Mouse (Mus musculus) kidney, embryonic 16.5 days (tissue): ENCODE measurements around the gene Megf11. TPM values are rescaled to one million over a fixed set of nuclear protein-coding genes. Genes with fewer than 3 reads are reported as not detected.
A peak's percentile ranks its signal among the peaks of the same experiment; 100 is the strongest.

Experiments
- ATAC-seq: fragments of 200-750 bp; cut with Nextera tagmentation; 2 replicates; pipeline ENCODE4 v1.8.0; 2017; ENCODE audit warnings: moderate TSS enrichment; ENCODE audit not compliant: low FRiP score, low TSS enrichment
- H3K27ac ChIP-seq: fragments of 300-500 bp; sonication (generic); 2 replicates; pipeline ENCODE4 v1.5.1; 2014; ENCODE audit warnings: low read length
- H3K27me3 ChIP-seq: fragments of 300-500 bp; sonication (generic); 2 replicates; pipeline ENCODE4 v1.6.1; 2014; ENCODE audit warnings: low read length, control low read depth, mixed read lengths; ENCODE audit not compliant: insufficient read depth
- H3K36me3 ChIP-seq: fragments of 300-500 bp; sonication (generic); 2 replicates; pipeline ENCODE4 v1.6.1; 2014; ENCODE audit warnings: low read length, control low read depth, mixed read lengths; ENCODE audit not compliant: insufficient read depth
- H3K4me1 ChIP-seq: fragments of 300-500 bp; sonication (generic); 2 replicates; pipeline ENCODE4 v1.6.1; 2014; ENCODE audit warnings: low read length, control low read depth, mixed read lengths; ENCODE audit not compliant: insufficient read depth
- H3K4me2 ChIP-seq: fragments of 300-500 bp; sonication (generic); replicated peaks from 2 replicates; pipeline ENCODE4 v1.6.1; 2014; ENCODE audit warnings: low read depth, low read length
- H3K4me3 ChIP-seq: fragments of 300-500 bp; sonication (generic); 2 replicates; pipeline ENCODE4 v1.5.1; 2014; ENCODE audit warnings: mild to moderate bottlenecking, low read length
- H3K9ac ChIP-seq: fragments of 300-500 bp; sonication (generic); replicated peaks from 2 replicates; pipeline ENCODE4 v1.6.1; 2014; ENCODE audit warnings: low read length
- H3K9me3 ChIP-seq: fragments of 300-500 bp; sonication (generic); 2 replicates; pipeline ENCODE4 v1.6.1; 2016; ENCODE audit warnings: low read length, control low read depth
- WGBS: fragments of 180-500 bp; shearing (Covaris S2); extraction: QIAGEN DNeasy Blood & Tissue Kit; methylation state at CpG from one replicate; pipeline ENCODE4 v1.1.7; 2014; 5-methylcytosine and 5-hydroxymethylcytosine counted together
- polyA plus RNA-seq: library from polyadenylated mRNA; unstranded; fragments of >200 nt; fragmentation: Nextera tagmentation; extraction: Ambion mirVana; gene quantifications from 2 replicates; pipeline ENCODE4 v1.2.1, GENCODE M21; 2015

The Megf11 gene
- polyA plus RNA-seq, 1 experiment from 2014 or later: 4.7 TPM

- Histone ChIP-seq H3K4me3 (no peak overlapping the region), H3K9ac (no peak overlapping the region), H3K27me3 (0 out of 2 replicates have a peak, but pooled peaks cover 2% of the 10 kb centered on the region), H3K4me1 (peaks cover 23% of the 10 kb centered on the region), H3K36me3 (no peaks in the 10 kb centered on the region), H3K27ac (0 out of 2 replicates have a peak overlapping the region, but pooled peaks have one; percentile 11), H3K4me2 (peak overlapping the region; percentile 8; the same call in 1 of the 2 replicates), H3K9me3 (no peaks in the 10 kb centered on the region)
- WGBS: 14% methylated on average over 21 of the region's 21 CpGs
- ATAC-seq: peak; percentile 77
These were observed 138.0 kb downstream of the Megf11 start for GRCm38 (mm10) chr9:64523264-64524045.

- Histone ChIP-seq H3K9ac (no peak overlapping the region), H3K4me2 (no peak overlapping the region), H3K36me3 (no peaks in the 10 kb centered on the region), H3K27me3 (no peaks in the 10 kb centered on the region), H3K27ac (no peak overlapping the region), H3K9me3 (no peaks in the 10 kb centered on the region), H3K4me3 (no peak overlapping the region), H3K4me1 (peaks cover 16% of the 10 kb centered on the region)
- ATAC-seq: no peak
- 89% methylated on average over 7 of the region's 7 CpGs for WGBS
These were observed 142.6 kb downstream of the Megf11 start for GRCm38 (mm10) chr9:64528061-64528460.

GRCm38 (mm10) chr9:64528595-64528994 is 143.2 kb downstream of the Megf11 start:
- Histone ChIP-seq H3K27me3 (no peaks in the 10 kb centered on the region), H3K4me1 (peaks cover 16% of the 10 kb centered on the region), H3K4me2 (no peak overlapping the region), H3K36me3 (no peaks in the 10 kb centered on the region), H3K27ac (no peak overlapping the region), H3K9ac (no peak overlapping the region), H3K9me3 (no peaks in the 10 kb centered on the region), H3K4me3 (no peak overlapping the region)
- ATAC-seq: no peak
- WGBS: 69% methylated on average over 2 of the region's 2 CpGs

GRCm38 (mm10) chr9:64531935-64532334 is 146.5 kb downstream of the Megf11 start:
- peaks cover 5% of the 10 kb centered on the region; the same call in 1 of the 2 replicates for H3K4me1 ChIP-seq
- whole genome bisulfite sequencing: 56% methylated on average over 3 of the region's 3 CpGs
- H3K9me3 ChIP-seq: no peaks in the 10 kb centered on the region
- no peaks in the 10 kb centered on the region for H3K27me3 ChIP-seq
- no peaks in the 10 kb centered on the region for H3K36me3 ChIP-seq
- H3K4me3 ChIP-seq: no peak overlapping the region
- no peak overlapping the region for H3K4me2 ChIP-seq
- no peak overlapping the region for H3K9ac ChIP-seq
- no peak overlapping the region for H3K27ac ChIP-seq
- ATAC-seq: no peak

GRCm38 (mm10) chr9:64532711-64533242 is 147.4 kb downstream of the Megf11 start:
- no peaks in the 10 kb centered on the region for H3K27me3 ChIP-seq
- no peak overlapping the region for H3K27ac ChIP-seq
- H3K9me3 ChIP-seq: no peaks in the 10 kb centered on the region
- no peaks in the 10 kb centered on the region for H3K36me3 ChIP-seq
- no peak overlapping the region for H3K9ac ChIP-seq
- peaks cover 5% of the 10 kb centered on the region; the same call in 1 of the 2 replicates for H3K4me1 ChIP-seq
- 0 out of 2 replicates have a peak, but pooled peaks have one; percentile 35 for ATAC-seq
- WGBS: 36% methylated on average over 4 of the region's 4 CpGs
- no peak overlapping the region for H3K4me2 ChIP-seq
- H3K4me3 ChIP-seq: no peak overlapping the region

GRCm38 (mm10) chr9:64533488-64534119 is 148.2 kb downstream of the Megf11 start:
- no peaks in the 10 kb centered on the region for H3K9me3 ChIP-seq
- H3K27me3 ChIP-seq: no peaks in the 10 kb centered on the region
- peaks cover 5% of the 10 kb centered on the region; the same call in 1 of the 2 replicates for H3K4me1 ChIP-seq
- ATAC-seq: peak; percentile 51; the same call in 1 of the 2 replicates
- no peaks in the 10 kb centered on the region for H3K36me3 ChIP-seq
- no peak overlapping the region for H3K4me2 ChIP-seq
- 34% methylated on average over 15 of the region's 15 CpGs for WGBS
- no peak overlapping the region for H3K27ac ChIP-seq
- H3K9ac ChIP-seq: no peak overlapping the region
- H3K4me3 ChIP-seq: no peak overlapping the region

- Histone ChIP-seq H3K4me1 (peaks cover 5% of the 10 kb centered on the region; the same call in 1 of the 2 replicates), H3K9me3 (no peaks in the 10 kb centered on the region), H3K36me3 (no peaks in the 10 kb centered on the region), H3K9ac (no peak overlapping the region), H3K4me2 (no peak overlapping the region), H3K27me3 (no peaks in the 10 kb centered on the region), H3K4me3 (no peak overlapping the region), H3K27ac (no peak overlapping the region)
- ATAC-seq: no peak
- 79% methylated on average over 6 of the region's 6 CpGs for WGBS
These were observed 148.9 kb downstream of the Megf11 start for GRCm38 (mm10) chr9:64534313-64534712.

GRCm38 (mm10) chr9:64534856-64535539 is 149.6 kb downstream of the Megf11 start:
- no peak for ATAC-seq
- H3K4me1 ChIP-seq: peaks cover 5% of the 10 kb centered on the region; the same call in 1 of the 2 replicates
- no peak overlapping the region for H3K4me3 ChIP-seq
- 90% methylated on average over 8 of the region's 8 CpGs for WGBS
- no peaks in the 10 kb centered on the region for H3K27me3 ChIP-seq
- no peak overlapping the region for H3K27ac ChIP-seq
- H3K9ac ChIP-seq: no peak overlapping the region
- no peak overlapping the region for H3K4me2 ChIP-seq
- no peaks in the 10 kb centered on the region for H3K9me3 ChIP-seq
- no peaks in the 10 kb centered on the region for H3K36me3 ChIP-seq

- Histone ChIP-seq H3K4me2 (no peak overlapping the region), H3K4me1 (peaks cover 5% of the 10 kb centered on the region; the same call in 1 of the 2 replicates), H3K9me3 (no peaks in the 10 kb centered on the region), H3K4me3 (no peak overlapping the region), H3K36me3 (no peaks in the 10 kb centered on the region), H3K27me3 (no peaks in the 10 kb centered on the region), H3K9ac (no peak overlapping the region), H3K27ac (no peak overlapping the region)
- no peak for ATAC-seq
- 64% methylated on average over 4 of the region's 4 CpGs for WGBS
These were observed 152.4 kb downstream of the Megf11 start for GRCm38 (mm10) chr9:64537821-64538220.
